Mouse (Mus musculus): ENCODE data around the gene Gmfg.

The Gmfg gene

DNA sequence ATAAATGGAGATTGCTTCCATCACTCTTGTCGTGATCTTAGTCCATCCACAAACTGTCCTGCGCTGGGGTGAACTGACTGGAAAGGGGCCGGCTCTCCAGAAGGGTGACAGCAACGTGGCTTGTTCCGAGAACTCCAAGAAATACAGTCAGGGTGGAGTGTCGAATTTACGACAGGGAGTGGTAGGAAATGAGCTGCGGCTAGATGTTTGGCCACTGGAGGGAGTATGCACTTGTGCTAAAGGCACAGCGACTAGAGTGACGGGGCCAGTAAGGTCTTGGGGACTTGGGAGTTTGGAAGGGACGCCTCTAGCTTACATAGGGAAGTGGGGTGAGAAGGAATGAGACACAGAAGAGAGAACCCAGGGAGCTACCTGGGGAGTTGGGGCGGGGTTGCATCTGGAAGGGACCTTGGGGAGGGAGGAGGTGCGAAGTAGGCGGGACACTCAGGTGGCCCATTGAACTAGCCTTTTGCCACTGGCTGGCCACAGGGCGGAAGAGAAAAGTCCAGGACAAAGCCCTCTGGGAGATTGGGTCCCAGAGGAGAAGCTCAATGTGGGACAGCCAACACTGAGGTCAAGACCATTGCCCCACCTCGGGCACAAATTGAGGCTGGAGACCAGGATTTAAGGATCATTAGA, at the start of gene Gmfg:
Gmfg (plus strand) TSS at position 516 of the 639 bp plus-strand sequence.
- DNase-seq (ENCODE audit: low read depth, low spot score), result peak; percentile 58

- no peak for DNase-seq (ENCODE audit: low read depth, low spot score)
Measured at GRCm38 (mm10) chr7:28390331-28390730, 46.9 kb upstream of the Gmfg start.

DNA sequence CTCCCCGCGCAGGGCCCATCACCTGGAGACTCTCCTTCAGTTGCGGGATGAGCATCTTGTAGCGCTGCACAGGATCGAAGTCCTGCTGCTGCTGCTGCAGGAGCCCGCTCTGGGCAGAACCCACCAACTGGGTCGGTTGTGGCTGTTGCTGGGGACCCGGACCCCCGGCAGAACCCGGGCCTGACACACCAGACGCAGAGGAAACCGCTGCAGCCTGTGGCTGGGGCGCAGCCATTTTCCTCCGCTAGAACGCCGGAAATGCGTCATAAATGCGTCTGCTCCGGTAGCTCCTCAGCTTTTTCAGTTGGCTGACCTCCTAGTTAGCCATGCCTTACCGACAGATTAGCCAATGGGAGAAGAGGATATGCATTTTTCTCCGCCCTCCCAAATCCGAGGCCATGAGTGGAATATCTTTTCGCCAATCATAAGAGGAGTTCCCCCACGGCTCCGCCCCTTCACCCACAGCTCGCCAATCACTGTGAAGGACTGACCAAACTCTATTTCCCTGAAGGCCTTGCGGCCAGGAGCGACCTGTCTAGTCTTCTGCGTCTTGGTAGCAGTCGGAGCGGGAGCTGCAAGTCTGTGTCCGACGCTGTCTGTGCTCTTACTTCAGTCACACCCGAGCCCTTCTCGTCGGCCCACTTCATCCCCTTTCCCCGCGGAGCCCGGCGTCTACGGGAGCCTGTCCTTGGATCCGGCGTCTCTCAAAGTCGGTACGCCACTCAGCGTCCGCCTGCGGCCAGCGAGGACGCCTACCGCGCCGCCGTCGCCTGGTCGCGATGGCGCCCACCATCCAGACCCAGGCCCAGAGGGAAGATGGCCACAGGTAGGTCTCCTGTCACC, 44.6 kb upstream of the Gmfg start, which contains the start of the genes Med29 and Paf1:
Med29 (minus strand) TSS at position 280 of the 843 bp plus-strand sequence.
Paf1 (plus strand) TSS at position 523 of the 843 bp plus-strand sequence.
- peak; percentile 98 for DNase-seq (ENCODE audit: low read depth, low spot score)

DNA sequence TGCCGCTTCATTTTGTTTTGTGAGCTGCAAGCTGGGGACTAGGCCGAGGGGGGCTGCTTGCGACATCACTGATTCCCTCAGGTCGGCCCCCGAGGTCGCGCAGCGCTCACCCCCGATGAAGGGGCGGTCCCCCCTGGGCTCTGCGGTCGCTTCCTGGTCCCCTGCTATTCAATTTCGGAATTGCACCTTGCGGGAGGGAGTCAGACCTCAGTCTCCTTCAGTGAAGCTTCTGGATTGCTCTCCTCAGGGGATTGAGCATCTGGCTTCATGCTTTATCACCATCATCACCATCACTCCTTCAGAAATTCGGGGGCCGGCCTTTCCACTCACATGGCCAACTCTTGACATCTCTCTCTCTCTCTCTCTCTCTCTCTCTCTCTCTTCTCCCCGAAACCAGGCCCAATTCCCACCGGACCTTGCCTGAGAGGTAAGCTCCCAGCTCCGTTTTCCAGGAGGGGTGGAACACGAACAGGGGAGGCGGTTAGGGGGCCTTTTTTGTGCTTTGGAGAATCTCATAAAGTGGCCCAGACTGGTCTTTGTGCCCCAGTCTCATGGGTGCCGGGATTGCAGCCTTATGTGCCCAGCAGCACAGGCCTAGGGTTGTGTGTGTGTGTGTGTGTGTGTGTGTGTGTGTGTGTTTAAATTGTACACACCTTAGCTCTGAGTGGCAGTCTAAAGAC, 43.8 kb upstream of the Gmfg start:
- no peak for DNase-seq (ENCODE audit: low read depth, low spot score)

DNA sequence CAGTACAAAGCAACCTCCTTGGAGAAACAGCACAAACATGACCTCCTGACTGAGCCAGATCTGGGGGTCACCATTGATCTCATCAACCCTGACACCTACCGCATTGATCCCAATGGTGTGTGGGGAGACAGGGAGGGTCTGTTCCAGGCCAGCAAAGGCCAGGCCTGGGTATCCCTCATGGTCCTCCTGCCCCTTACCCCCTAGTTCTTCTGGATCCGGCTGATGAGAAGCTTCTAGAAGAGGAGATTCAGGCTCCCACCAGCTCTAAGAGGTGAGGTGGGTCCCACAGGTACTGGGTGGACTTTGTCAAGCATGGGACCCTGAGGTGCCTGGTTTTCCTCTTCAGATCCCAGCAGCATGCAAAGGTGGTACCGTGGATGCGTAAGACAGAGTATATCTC, 41.8 kb upstream of the Gmfg start:
- no peak for DNase-seq (ENCODE audit: low read depth, low spot score)

GRCm38 (mm10) chr7:28398000-28398399, 39.2 kb upstream of the Gmfg start:
- no peak for DNase-seq (ENCODE audit: low read depth, low spot score)

GRCm38 (mm10) chr7:28398696-28399340, 38.4 kb upstream of the Gmfg start:
- DNase-seq (ENCODE audit: low read depth, low spot score), result no peak

DNA sequence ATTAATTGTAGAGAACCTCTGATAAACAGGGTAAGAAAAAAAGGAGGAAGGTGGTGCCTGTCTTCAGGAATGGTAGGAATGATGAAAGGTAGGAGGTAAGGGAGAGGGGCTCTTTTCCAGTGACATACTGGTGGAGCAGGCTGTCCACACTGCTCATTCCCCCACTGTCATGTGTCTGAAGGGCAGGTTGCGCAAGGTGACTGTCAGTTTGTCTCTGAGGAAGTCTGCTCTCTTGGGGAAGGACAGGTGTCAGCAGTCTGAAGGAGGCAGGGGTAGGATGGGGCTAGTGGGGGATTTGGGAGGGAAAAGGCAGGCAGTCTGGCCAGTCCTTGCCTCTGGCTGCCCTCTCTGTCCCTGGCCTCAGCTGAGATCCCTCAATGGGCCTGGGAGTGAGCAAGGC, 36.2 kb upstream of the Gmfg start:
- DNase-seq (ENCODE audit: low read depth, low spot score), result no peak

- no peak for DNase-seq (ENCODE audit: low read depth, low spot score)
Measured at GRCm38 (mm10) chr7:28401942-28402341, 35.3 kb upstream of the Gmfg start.

DNA sequence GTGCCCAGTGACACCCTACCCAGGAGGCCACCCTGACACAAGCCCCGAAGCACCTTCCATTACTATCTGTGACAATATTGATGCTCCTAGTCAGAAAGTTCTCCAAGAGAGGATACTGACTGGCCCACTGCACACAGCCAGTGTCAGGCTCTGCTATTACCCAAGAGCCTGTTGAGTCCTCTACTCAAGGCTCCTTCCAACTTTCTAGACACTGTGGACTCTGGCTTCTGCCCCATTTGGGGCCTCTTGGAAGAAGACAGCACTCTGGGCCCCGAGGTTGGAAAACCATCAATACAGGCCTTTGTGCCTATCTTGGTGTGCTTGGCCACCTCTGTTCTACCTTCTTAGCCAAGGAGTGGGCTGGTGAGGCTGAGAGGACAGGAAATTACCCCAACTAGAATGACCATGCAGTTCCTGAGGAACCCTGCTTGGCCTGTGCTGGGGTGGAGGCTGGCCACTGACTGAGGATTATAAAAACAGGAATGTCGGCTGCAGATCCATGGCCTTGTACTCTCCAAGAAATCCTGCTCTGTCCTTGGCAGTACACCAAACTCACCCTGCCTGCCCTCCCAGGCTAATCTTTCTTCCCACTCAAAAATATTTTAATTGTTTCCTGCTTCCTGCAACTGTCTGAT, 26.3 kb upstream of the Gmfg start:
- no peak for DNase-seq (ENCODE audit: low read depth, low spot score)

GRCm38 (mm10) chr7:28412826-28413225, 24.4 kb upstream of the Gmfg start:
- no peak for DNase-seq (ENCODE audit: low read depth, low spot score)

DNA sequence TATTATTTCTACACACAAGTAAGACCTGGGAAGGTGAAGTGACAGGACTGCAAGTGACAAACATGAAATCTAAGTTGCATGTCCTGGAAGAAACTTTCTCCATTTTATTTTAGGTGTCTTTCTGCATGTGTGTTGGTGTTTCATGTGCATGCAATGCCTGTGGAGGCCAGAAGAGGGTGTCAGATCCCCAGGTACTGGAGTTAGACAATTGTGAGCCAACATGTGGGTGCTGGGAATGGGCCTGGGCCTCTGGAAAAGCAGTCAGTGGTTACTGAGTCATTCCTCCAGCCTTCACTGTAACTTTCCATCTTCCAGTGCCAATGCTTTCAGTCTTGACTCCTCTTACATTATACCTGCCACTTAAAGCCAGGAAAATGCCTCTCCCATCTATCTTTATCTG, 19.9 kb upstream of the Gmfg start:
- no peak for DNase-seq (ENCODE audit: low read depth, low spot score)

DNA sequence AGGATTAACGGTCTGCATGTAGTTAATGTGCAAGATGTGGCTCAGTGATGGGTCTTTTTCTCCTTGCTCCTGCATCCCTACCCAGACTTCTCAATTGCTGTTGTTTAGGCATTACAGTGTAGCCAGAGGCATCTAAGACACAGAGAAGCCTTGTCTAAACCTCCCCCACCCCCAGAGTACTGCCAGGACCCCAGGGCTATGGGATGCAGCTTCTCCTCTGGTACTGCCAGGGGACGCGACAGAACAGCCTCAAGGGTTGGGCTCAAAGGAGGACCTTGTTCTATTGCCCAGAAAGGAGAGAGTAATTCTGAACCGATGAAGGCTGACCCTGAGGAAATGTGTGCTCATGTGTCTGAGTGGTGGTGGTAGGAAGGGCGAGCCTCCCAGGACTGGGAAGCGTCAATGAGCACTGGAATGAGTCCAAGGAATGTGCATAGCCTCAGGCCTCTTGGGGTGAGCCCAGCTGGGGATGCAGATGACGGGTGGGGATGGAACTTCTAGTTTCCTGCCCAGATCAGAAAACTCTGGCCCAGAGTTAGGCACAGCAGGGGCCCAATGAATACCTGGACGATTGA, 19.1 kb upstream of the Gmfg start:
- DNase-seq (ENCODE audit: low read depth, low spot score), result no peak

DNA sequence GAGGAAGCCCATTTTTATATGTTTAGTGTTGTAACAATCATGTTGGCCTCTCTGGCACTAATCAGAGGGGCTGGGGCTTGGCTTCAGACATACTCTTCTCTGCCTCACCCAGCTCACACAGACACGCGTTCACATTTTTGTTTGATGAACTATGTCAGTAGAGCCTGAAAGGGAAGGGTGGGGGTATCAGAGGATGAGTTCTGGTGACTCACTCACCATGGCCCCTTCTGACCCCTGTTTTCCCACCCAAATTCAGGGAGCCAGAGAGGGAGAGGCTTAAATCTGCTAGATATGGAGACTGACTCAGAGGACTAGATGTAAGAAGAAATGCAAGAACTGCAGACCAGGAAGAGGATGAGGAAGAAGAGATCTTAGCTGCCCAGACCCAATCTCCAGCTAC, 17.8 kb upstream of the Gmfg start:
- DNase-seq (ENCODE audit: low read depth, low spot score), result no peak

DNA sequence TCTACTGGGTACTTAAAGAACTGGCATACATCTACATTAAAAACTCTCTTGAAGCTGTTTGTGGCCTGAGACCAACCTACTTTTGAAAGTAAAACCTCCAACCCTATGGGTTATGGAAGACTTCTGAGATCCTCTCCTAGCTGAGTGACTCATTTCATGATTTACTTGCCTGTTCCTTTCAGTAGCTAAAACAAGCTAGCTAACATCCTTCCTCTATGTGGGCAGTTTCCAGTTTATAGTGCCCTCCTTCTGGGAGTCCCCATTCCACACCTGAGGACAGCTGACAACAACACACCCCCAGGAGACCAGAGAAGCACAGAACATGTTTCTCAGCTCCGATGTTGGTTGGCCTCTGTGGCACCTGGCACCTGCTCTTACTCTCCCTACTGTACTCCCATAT, 14.2 kb upstream of the Gmfg start:
- DNase-seq (ENCODE audit: low read depth, low spot score), result no peak

GRCm38 (mm10) chr7:28427738-28428137, 9.5 kb upstream of the Gmfg start:
- no peak for DNase-seq (ENCODE audit: low read depth, low spot score)

GRCm38 (mm10) chr7:28430512-28430911, 6.7 kb upstream of the Gmfg start:
- no peak for DNase-seq (ENCODE audit: low read depth, low spot score)

DNA sequence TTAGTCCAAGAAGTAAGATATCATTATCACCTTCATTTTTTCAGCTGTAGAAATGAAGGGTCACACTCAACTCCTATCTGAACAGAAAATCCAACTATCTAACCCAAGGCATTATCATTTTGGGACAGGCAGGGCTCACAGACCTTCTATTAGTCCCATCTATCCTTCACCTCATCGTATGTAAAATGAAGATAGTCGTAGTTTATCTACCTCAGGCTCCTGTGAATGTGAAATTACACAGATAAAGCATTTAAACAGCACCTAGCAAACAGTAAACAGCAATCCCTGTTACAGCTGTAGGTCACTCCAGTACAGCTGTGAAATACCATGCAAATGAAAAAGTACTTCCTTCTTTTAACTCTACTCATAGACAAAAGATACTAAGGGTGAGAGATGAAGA, 5.0 kb upstream of the Gmfg start:
- no peak for DNase-seq (ENCODE audit: low read depth, low spot score)

DNA sequence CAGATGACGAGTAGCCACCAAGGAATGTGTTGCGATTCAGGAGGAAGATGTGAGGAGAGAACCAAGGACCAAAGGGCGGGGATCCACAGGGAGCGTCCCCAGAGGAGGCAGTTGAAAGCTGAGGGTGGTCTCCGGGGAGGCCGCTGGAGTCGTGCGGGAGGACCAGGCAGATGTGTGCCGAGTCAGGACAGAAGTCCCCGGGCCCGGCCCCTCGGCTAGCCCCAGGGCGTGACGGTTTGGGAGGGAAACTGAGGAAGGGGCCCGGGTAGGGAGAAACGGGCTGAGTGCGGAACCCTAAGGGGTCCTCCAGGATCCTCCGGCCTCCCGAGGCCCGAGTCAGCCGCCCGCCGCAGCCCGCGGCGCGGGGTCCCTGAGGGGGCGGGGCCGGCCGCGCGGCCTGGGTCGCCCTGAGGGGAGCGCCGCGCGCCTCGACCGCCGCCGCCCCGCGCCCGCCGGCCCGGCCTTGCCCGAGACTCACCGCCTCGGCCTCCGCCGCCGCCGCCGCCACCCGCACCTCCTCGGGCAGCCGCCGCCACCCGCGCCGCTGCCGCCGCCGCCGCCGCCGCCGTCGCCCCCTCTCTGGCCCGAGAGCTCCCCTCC, 1.5 kb upstream of the Gmfg start:
- DNase-seq (ENCODE audit: low read depth, low spot score), result no peak

DNA sequence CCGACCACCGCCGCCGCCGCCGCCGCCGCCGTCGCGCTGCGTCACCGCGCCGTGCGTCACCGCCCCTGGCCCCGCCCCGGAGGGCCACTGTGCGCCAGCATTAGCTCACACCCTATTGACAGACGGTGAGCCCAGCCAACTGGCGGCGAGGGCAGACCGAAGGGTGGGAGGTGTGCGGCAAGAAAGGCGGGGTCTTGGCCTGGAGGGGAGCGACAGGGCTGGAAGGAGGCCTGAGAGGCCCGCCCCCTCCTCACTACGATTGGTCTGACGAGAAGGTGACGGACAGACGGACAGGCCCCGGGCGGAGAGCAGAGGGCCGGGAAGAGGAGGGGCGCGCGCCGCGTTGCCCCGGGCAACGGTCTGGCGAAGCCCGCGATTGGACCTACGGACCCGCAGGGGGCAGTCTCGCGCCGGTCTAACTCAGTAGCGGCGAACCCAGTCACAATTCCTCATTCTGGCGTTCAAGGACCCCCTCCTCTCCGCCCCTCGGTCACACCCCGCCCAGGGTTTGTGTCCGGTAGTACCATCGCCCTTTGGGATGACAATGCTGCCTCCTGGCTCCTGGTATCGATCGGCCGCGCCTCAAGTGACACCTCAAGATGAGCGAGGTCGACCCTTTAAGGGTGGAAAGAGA, 859 bp upstream of the Gmfg start:
- peak; percentile 99 for DNase-seq (ENCODE audit: low read depth, low spot score)

Data from retina, postnatal 7 days (tissue).